Mouse (Mus musculus) CD4-positive, CD25-positive, alpha-beta regulatory T cell (primary cell): Measurements from ENCODE around the gene Scgb2b7. TPM values are rescaled to one million over a fixed set of nuclear protein-coding genes. Genes with fewer than 3 reads are reported as not detected.

Experiments used
- polyA plus RNA-seq: library from polyadenylated mRNA; unstranded; fragments of 100-300 nt; shearing (Covaris generic); gene quantifications from one replicate; pipeline ENCODE4 v1.2.1, GENCODE M21; 2017

Scgb2b7 gene
- polyA plus RNA-seq = not detected

GRCm38 (mm10) chr7:31705657-31706056, at the start of gene Scgb2b7:
Scgb2b7 (minus strand) TSS chr7:31705757.

DNA sequence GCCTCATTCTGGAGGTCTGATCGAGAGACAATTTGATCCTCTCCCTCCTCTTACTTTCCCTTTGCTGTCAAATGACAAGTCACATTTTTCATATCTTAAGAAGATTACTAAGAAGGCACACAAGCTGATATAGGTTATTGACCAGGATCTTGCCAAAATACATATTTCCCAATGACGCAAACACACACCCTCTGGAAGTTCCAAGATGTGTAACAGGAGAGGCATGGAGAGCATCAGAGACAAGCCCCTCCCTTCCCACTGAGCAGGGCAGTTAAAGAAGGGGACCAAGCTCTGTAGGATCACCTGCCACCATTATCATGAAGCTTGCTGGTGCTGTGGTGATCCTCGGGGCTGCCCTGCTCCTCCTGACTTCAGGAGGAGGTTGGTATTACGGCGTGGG, 6.8 kb upstream of the Scgb2b7 start, which contains the start of gene Scgb1b7:
Scgb1b7 (plus strand) TSS at position 301 of the 400 bp plus-strand sequence.

Other genes with a start within 250 kb of the Scgb2b7 start
- not detected for gene Scgb1b7, start 6.9 kb upstream of the Scgb2b7 start, polyA plus RNA-seq